Mouse (Mus musculus): Measurements from ENCODE around the gene Ndufs7. TPM values are rescaled to one million over a fixed set of nuclear protein-coding genes. Genes with fewer than 3 reads are reported as not detected.
A peak's percentile ranks its signal among the peaks of the same experiment; 100 is the strongest.
"Not testable (repeated sequence)": the region's sequence is repeated elsewhere in the genome, so short reads cannot be mapped to it uniquely, and the experiment has no call there.

Gene Ndufs7
- polyA plus RNA-seq, 1 experiment from 2014 or later, result 272 TPM

DNA sequence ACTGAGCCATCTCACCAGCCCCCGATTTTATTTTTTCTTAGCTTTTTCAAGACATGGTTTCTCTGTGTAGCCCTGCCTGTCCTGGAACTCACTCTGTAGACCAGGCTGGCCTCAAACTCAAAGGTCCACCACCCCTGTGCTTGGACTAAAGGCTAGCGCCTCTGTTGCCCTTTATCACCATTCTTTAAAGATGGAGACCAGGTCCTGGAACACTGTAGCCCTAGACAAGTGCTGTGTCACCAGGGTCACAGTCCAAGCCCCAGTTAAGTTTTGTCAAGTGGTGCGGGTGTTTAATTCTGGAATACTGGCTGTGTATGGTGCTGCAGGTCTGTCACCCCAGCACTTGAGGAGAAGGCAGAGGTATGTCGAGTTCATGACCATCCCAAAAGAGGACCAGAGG lies 11.9 kb upstream of the Ndufs7 start:
- no peak overlapping the region for H3K4me3 ChIP-seq (replicated peaks; ENCODE audit: low read length)
- H3K4me1 ChIP-seq (replicated peaks; ENCODE audit: control insufficient read depth, insufficient read depth, low read length), result peaks cover 15% of the 10 kb centered on the region
- H3K27me3 ChIP-seq (replicated peaks; ENCODE audit: control insufficient read depth, insufficient read depth, low read length), result no peaks in the 10 kb centered on the region
- 93% methylated on average over 4 of the region's 4 CpGs for WGBS
- H3K27ac ChIP-seq (ENCODE audit: low read length), result no peak overlapping the region
- peaks cover 42% of the 10 kb centered on the region for H3K36me3 ChIP-seq (ENCODE audit: control insufficient read depth, insufficient read depth)
- no peaks in the 10 kb centered on the region for H3K9me3 ChIP-seq (ENCODE audit: control insufficient read depth, low read length)
- no peak overlapping the region for H3K4me2 ChIP-seq (ENCODE audit: low read length)
- ATAC-seq, result no peak
- no peak overlapping the region for H3K9ac ChIP-seq (replicated peaks; ENCODE audit: low read depth, low read length)

DNA sequence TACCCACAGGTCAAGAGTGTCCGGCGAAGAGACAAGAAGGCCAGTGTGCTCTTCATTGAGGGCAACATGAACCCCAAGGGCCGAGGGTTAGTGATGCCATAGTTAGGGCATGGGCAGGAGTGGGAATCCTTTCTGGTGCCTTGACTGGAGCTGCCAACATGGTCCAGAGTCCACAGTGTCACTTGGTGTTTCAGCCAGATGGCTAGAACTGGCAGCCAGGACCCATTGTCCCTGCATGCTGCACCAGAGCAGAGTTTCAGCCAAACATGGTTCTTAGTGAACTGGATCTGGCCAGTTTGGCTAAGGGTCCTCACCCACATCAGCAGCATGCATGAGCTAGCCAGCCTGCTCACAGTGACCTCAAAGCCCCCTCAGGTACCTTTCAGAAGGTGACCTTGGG lies 10.6 kb upstream of the Ndufs7 start:
- no peak overlapping the region for H3K4me3 ChIP-seq (replicated peaks; ENCODE audit: low read length)
- peaks cover 52% of the 10 kb centered on the region for H3K36me3 ChIP-seq (ENCODE audit: control insufficient read depth, insufficient read depth)
- H3K4me1 ChIP-seq (replicated peaks; ENCODE audit: control insufficient read depth, insufficient read depth, low read length), result peaks cover 8% of the 10 kb centered on the region
- H3K4me2 ChIP-seq (ENCODE audit: low read length), result no peak overlapping the region
- H3K27ac ChIP-seq (ENCODE audit: low read length), result no peak overlapping the region
- no peak for ATAC-seq
- H3K9ac ChIP-seq (replicated peaks; ENCODE audit: low read depth, low read length), result no peak overlapping the region
- no peaks in the 10 kb centered on the region for H3K27me3 ChIP-seq (replicated peaks; ENCODE audit: control insufficient read depth, insufficient read depth, low read length)
- no peaks in the 10 kb centered on the region for H3K9me3 ChIP-seq (ENCODE audit: control insufficient read depth, low read length)
- 87% methylated on average over 3 of the region's 3 CpGs for WGBS

DNA sequence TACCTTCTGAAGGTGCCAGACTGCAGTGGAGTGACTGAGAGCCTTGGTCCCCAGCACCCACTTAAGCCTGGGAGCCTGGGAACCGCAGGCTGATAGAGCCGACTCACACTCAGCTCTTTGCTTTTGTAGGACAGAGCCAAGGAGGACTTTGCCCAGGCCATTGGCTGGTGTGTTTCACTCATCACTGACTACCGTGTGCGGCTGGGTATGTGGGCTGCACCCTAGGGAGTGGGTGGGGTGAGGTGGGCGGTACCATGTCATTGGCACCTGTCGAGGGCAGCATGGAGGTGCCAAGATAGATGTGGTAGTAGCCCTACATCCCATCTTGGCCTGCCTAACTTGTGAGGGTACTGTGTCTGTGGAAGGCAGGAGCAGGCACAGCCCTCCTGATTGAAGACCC lies 9.1 kb upstream of the Ndufs7 start:
- H3K36me3 ChIP-seq (ENCODE audit: control insufficient read depth, insufficient read depth), result peaks cover 43% of the 10 kb centered on the region
- H3K9ac ChIP-seq (replicated peaks; ENCODE audit: low read depth, low read length), result no peak overlapping the region
- no peak overlapping the region for H3K27ac ChIP-seq (ENCODE audit: low read length)

DNA sequence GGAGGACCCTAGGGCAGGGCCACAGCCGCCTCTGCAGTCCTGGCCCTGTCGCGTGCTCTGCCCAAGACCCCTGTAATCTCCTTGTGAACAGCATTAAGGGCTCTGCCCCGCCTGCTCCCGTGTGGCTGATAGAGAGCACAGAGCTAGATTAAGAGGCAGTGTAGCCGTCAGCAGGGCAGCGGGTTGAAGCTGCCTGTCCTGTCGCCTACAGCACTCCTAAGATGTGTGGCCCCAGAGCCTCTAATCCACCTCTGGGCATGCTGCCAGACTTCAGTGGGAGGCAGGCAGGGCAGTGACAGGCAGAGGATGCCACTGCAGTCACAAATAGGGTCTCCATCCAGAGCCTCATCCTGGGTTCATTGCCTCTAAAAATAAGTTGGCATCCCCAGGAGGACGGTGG lies 6.8 kb upstream of the Ndufs7 start:
- H3K9ac ChIP-seq (replicated peaks; ENCODE audit: low read depth, low read length), result no peak overlapping the region
- H3K4me2 ChIP-seq (ENCODE audit: low read length), result no peak overlapping the region
- H3K27ac ChIP-seq (ENCODE audit: low read length), result no peak overlapping the region
- H3K36me3 ChIP-seq (ENCODE audit: control insufficient read depth, insufficient read depth), result peaks cover 33% of the 10 kb centered on the region
- 26% methylated on average over 9 of the region's 9 CpGs for WGBS
- no peaks in the 10 kb centered on the region for H3K9me3 ChIP-seq (ENCODE audit: control insufficient read depth, low read length)
- ATAC-seq, result no peak
- peaks cover 11% of the 10 kb centered on the region for H3K4me1 ChIP-seq (replicated peaks; ENCODE audit: control insufficient read depth, insufficient read depth, low read length)
- no peaks in the 10 kb centered on the region for H3K27me3 ChIP-seq (replicated peaks; ENCODE audit: control insufficient read depth, insufficient read depth, low read length)
- no peak overlapping the region for H3K4me3 ChIP-seq (replicated peaks; ENCODE audit: low read length)

More for the DNA sequence above, 9.1 kb upstream of the Ndufs7 start:
- WGBS, result 85% methylated on average over 6 of the region's 6 CpGs
- ATAC-seq, result no peak
- Histone ChIP-seq H3K4me1 (replicated peaks; ENCODE audit: control insufficient read depth, insufficient read depth, low read length) (peaks cover 4% of the 10 kb centered on the region; the same call in 1 of the 2 replicates), H3K4me3 (replicated peaks; ENCODE audit: low read length) (no peak overlapping the region), H3K4me2 (ENCODE audit: low read length) (no peak overlapping the region), H3K9me3 (ENCODE audit: control insufficient read depth, low read length) (no peaks in the 10 kb centered on the region), H3K27me3 (replicated peaks; ENCODE audit: control insufficient read depth, insufficient read depth, low read length) (no peaks in the 10 kb centered on the region)

DNA sequence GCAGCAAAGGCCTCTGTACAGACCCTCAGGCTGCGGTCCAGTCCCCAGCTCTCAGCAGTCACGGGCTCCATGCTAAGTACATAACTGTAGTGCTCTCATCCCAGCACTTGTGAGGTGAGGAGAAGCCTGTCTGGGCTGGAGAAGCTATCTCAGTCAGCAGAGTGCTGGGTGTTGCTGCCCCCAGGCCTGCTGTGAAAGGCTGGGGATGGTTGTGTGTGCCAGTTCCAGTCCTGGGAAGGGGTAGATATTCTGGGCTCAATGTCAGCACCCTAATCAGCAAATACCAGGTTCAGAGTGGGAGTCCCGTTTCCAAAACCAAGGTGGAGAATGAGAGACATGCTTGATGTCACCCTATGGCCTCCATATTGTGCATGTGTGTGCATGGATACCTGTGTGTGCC lies 6.3 kb upstream of the Ndufs7 start:
- H3K27me3 ChIP-seq (replicated peaks; ENCODE audit: control insufficient read depth, insufficient read depth, low read length), result no peaks in the 10 kb centered on the region
- H3K36me3 ChIP-seq (ENCODE audit: control insufficient read depth, insufficient read depth), result peaks cover 33% of the 10 kb centered on the region
- H3K9me3 ChIP-seq (ENCODE audit: control insufficient read depth, low read length), result no peaks in the 10 kb centered on the region
- no peak overlapping the region for H3K27ac ChIP-seq (ENCODE audit: low read length)
- 86% methylated on average over 3 of the region's 3 CpGs for WGBS
- no peak overlapping the region for H3K4me2 ChIP-seq (ENCODE audit: low read length)
- no peak for ATAC-seq
- peaks cover 11% of the 10 kb centered on the region for H3K4me1 ChIP-seq (replicated peaks; ENCODE audit: control insufficient read depth, insufficient read depth, low read length)
- no peak overlapping the region for H3K9ac ChIP-seq (replicated peaks; ENCODE audit: low read depth, low read length)
- H3K4me3 ChIP-seq (replicated peaks; ENCODE audit: low read length), result no peak overlapping the region

DNA sequence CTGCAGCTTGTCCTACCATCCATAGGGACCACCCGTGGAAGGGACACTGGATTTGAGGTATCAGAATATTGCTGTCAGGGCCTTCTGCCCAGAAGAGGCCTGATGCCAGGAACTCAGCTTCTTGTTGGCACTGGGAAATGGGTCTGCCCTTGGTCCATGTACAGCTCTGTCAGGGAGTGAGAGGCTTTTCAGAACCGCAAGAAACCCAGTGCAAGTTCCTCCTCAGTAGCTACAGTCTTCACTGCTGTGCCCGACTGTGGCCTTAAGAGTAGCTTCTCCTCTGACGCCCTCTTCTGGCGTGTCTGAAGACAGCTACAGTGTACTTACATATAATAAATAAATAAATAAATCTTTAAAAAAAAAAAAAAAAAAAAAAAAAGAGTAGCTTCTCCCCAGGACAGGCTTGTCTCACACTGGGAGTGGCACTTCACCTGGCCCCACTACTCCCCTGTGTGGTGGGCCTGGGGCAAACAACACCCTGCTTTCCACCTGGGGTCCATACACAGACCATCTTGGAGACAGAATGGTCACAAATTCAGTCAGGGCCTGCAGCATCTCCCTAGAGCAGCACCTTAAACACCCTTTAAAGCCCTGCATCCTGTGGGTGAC lies 4.0 kb upstream of the Ndufs7 start:
- ATAC-seq, result no peak
- peaks cover 25% of the 10 kb centered on the region for H3K36me3 ChIP-seq (ENCODE audit: control insufficient read depth, insufficient read depth)
- H3K27me3 ChIP-seq (replicated peaks; ENCODE audit: control insufficient read depth, insufficient read depth, low read length), result no peaks in the 10 kb centered on the region
- no peak overlapping the region for H3K27ac ChIP-seq (ENCODE audit: low read length)
- no peak overlapping the region for H3K4me2 ChIP-seq (ENCODE audit: low read length)
- 33% methylated on average over 5 of the region's 5 CpGs for WGBS
- no peaks in the 10 kb centered on the region for H3K9me3 ChIP-seq (ENCODE audit: control insufficient read depth, low read length)
- 0 out of 2 replicates have a peak overlapping the region, but pooled peaks have one; percentile 0 for H3K9ac ChIP-seq (replicated peaks; ENCODE audit: low read depth, low read length)
- no peak overlapping the region for H3K4me3 ChIP-seq (replicated peaks; ENCODE audit: low read length)
- peaks cover 16% of the 10 kb centered on the region for H3K4me1 ChIP-seq (replicated peaks; ENCODE audit: control insufficient read depth, insufficient read depth, low read length)

DNA sequence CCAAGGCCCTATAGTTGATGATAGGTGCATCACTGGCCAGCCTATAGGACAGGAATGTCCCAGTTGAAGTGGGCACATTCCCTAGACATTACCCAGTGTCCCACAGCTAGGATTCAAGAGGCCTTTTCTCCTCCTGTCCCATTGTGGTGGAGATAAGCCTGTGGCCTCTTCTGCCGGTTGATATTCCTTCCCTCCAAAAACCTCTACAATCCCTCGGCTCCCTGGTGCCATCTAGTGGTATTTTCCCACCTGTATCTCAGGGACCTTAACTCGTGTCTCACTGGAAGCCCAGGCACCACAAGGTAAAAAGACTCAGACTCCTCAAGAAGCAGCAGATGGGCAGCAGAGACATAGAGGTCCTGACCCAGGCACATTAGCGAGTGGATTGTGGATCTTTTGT lies 3.3 kb upstream of the Ndufs7 start:
- no peak overlapping the region for H3K4me3 ChIP-seq (replicated peaks; ENCODE audit: low read length)
- 0 out of 2 replicates have a peak overlapping the region, but pooled peaks have one; percentile 17 for H3K27ac ChIP-seq (ENCODE audit: low read length)
- no peaks in the 10 kb centered on the region for H3K27me3 ChIP-seq (replicated peaks; ENCODE audit: control insufficient read depth, insufficient read depth, low read length)
- 0 out of 2 replicates have a peak overlapping the region, but pooled peaks have one; percentile 0 for H3K9ac ChIP-seq (replicated peaks; ENCODE audit: low read depth, low read length)
- H3K9me3 ChIP-seq (ENCODE audit: control insufficient read depth, low read length), result no peaks in the 10 kb centered on the region
- H3K36me3 ChIP-seq (ENCODE audit: control insufficient read depth, insufficient read depth), result peaks cover 19% of the 10 kb centered on the region
- peaks cover 23% of the 10 kb centered on the region for H3K4me1 ChIP-seq (replicated peaks; ENCODE audit: control insufficient read depth, insufficient read depth, low read length)
- 7% methylated on average over 4 of the region's 4 CpGs for WGBS
- no peak overlapping the region for H3K4me2 ChIP-seq (ENCODE audit: low read length)
- 0 out of 2 replicates have a peak, but pooled peaks have one; percentile 16 for ATAC-seq

DNA sequence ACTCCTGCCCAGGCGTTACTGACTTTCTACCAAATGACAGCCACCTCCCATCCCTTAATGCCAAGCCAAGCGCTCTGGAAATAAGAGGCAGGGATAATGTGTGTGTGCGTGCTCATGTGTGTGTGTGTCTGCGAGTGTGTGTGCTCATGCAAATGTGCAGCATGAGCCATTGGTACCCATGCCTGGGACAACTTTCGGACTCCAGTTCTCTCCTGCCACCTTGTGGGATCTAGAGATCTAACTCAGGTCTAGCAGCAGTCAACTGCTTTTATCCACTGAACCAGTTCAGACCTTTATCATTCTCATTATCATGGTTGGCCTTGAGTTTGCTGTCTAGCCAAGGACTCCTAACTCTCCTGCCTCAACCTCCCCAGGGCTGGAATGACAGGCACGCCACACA lies 1.1 kb upstream of the Ndufs7 start:
- Histone ChIP-seq H3K9ac (replicated peaks; ENCODE audit: low read depth, low read length) (no peak overlapping the region), H3K4me1 (replicated peaks; ENCODE audit: control insufficient read depth, insufficient read depth, low read length) (peaks cover 21% of the 10 kb centered on the region), H3K9me3 (ENCODE audit: control insufficient read depth, low read length) (no peaks in the 10 kb centered on the region), H3K4me3 (replicated peaks; ENCODE audit: low read length) (no peak overlapping the region), H3K27ac (ENCODE audit: low read length) (no peak overlapping the region), H3K36me3 (ENCODE audit: control insufficient read depth, insufficient read depth) (peaks cover 4% of the 10 kb centered on the region; the same call in 1 of the 2 replicates), H3K27me3 (replicated peaks; ENCODE audit: control insufficient read depth, insufficient read depth, low read length) (no peaks in the 10 kb centered on the region), H3K4me2 (ENCODE audit: low read length) (no peak overlapping the region)
- 32% methylated on average over 6 of the region's 6 CpGs for WGBS
- no peak for ATAC-seq

DNA sequence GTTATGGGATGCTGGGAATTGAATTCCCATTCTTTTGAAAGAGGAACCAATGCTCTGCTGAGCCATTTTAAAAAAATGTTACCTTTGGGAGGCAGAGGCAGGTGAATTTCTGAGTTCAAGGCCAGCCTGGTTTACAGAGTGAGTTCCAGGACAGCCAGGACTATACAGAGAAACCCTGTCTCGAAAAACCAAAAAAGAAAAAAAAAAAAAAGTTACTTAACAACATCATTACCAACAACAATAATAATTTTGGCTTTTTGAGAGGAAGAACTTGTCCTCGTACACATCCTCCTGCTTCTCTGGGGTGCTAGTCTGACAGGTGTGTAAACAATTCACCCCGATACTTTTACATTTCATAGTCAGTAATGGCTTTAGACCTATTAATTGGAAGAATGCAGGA lies 484 bp upstream of the Ndufs7 start:
- Histone ChIP-seq H3K4me3 (replicated peaks; ENCODE audit: low read length) (peak overlapping the region; percentile 63), H3K4me2 (ENCODE audit: low read length) (peak overlapping the region; percentile 37), H3K4me1 (replicated peaks; ENCODE audit: control insufficient read depth, insufficient read depth, low read length) (peaks cover 21% of the 10 kb centered on the region)
- H3K36me3 ChIP-seq (ENCODE audit: control insufficient read depth, insufficient read depth); ATAC-seq; H3K27me3 ChIP-seq (replicated peaks; ENCODE audit: control insufficient read depth, insufficient read depth, low read length); H3K9ac ChIP-seq (replicated peaks; ENCODE audit: low read depth, low read length); H3K9me3 ChIP-seq (ENCODE audit: control insufficient read depth, low read length); H3K27ac ChIP-seq (ENCODE audit: low read length): not testable (repeated sequence)
- WGBS, result 35% methylated on average over 3 of the region's 3 CpGs

DNA sequence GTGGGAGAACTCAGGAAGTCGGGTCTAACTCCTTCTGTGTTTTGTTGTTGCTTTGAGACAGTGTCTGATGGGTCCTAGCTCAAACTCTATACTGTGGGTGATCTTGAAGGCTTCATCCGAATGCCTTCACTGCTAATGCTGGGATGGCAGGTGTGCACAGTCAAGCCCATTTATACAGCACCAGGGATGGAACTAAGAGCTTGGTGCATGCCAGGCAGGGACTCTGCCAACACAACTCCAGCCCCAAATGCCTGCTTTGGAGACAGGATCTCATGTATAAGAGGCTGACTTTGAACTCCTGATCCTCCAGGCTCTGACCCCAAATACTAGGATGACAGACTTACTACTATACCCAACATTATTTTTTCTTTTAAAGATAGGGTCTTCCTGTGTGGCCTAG lies 1.1 kb downstream of the Ndufs7 start:
- no peaks in the 10 kb centered on the region for H3K9me3 ChIP-seq (ENCODE audit: control insufficient read depth, low read length)
- 36% methylated on average over 2 of the region's 2 CpGs for WGBS

More for the DNA sequence above, 1.1 kb downstream of the Ndufs7 start:
- peaks cover 2% of the 10 kb centered on the region; the same call in 1 of the 2 replicates for H3K36me3 ChIP-seq (ENCODE audit: control insufficient read depth, insufficient read depth)
- no peaks in the 10 kb centered on the region for H3K27me3 ChIP-seq (replicated peaks; ENCODE audit: control insufficient read depth, insufficient read depth, low read length)
- no peak for ATAC-seq
- peak overlapping the region; percentile 94 for H3K4me2 ChIP-seq (ENCODE audit: low read length)
- H3K4me3 ChIP-seq (replicated peaks; ENCODE audit: low read length), result peak overlapping the region; percentile 63
- H3K9ac ChIP-seq (replicated peaks; ENCODE audit: low read depth, low read length), result peak overlapping the region; percentile 75
- peaks cover 20% of the 10 kb centered on the region for H3K4me1 ChIP-seq (replicated peaks; ENCODE audit: control insufficient read depth, insufficient read depth, low read length)
- H3K27ac ChIP-seq (ENCODE audit: low read length), result peak overlapping the region; percentile 84
